Mouse (Mus musculus) neural tube, embryonic 11.5 days (tissue): Measurements from ENCODE around the gene U2af1l4. TPM values are rescaled to one million over a fixed set of nuclear protein-coding genes. Genes with fewer than 3 reads are reported as not detected.

Source experiments
- ATAC-seq: fragments of 200-750 bp; cut with Nextera tagmentation; 2 replicates; pipeline ENCODE4 v1.8.0; 2017; ENCODE audit warnings: moderate number of reproducible peaks, mild to moderate bottlenecking, moderate TSS enrichment, moderate library complexity; ENCODE audit not compliant: insufficient read depth, low FRiP score, low TSS enrichment
- DNase-seq: peaks from one replicate; pipeline ENCODE4 v3.0.0-alpha.2; 2015; ENCODE audit warnings: low spot score
- H3K27ac ChIP-seq: fragments of 300-500 bp; sonication (generic); 2 replicates; pipeline ENCODE4 v1.5.1; 2014; ENCODE audit warnings: low read depth, mild to moderate bottlenecking, low read length
- H3K27me3 ChIP-seq: fragments of 300-500 bp; sonication (generic); 2 replicates; pipeline ENCODE4 v1.6.1; 2014; ENCODE audit warnings: mild to moderate bottlenecking, low read length, mixed read lengths; ENCODE audit not compliant: control insufficient read depth, insufficient read depth
- H3K36me3 ChIP-seq: fragments of 300-500 bp; sonication (generic); 2 replicates; pipeline ENCODE4 v1.6.1; 2014; ENCODE audit warnings: mild to moderate bottlenecking, low read length, moderate library complexity, mixed read lengths; ENCODE audit not compliant: control insufficient read depth, insufficient read depth
- H3K4me1 ChIP-seq: fragments of 300-500 bp; sonication (generic); 2 replicates; pipeline ENCODE4 v1.6.1; 2014; ENCODE audit warnings: low read length, mixed read lengths; ENCODE audit not compliant: control insufficient read depth, insufficient read depth
- H3K4me2 ChIP-seq: fragments of 300-500 bp; sonication (generic); 2 replicates; pipeline ENCODE4 v1.6.1; 2014; ENCODE audit warnings: low read depth, mild to moderate bottlenecking, moderate library complexity
- H3K4me3 ChIP-seq: fragments of 300-500 bp; sonication (generic); 2 replicates; pipeline ENCODE4 v1.5.1; 2014; ENCODE audit warnings: low read depth, low read length
- H3K9ac ChIP-seq: fragments of 300-500 bp; sonication (generic); 2 replicates; pipeline ENCODE4 v1.6.1; 2014; ENCODE audit warnings: mild to moderate bottlenecking, low read length
- H3K9me3 ChIP-seq: fragments of 300-500 bp; sonication (generic); 2 replicates; pipeline ENCODE4 v1.6.1; 2016; ENCODE audit warnings: low read length; ENCODE audit not compliant: control insufficient read depth
- WGBS: fragments of 180-500 bp; shearing (Covaris S2); extraction: QIAGEN DNeasy Blood & Tissue Kit; methylation state at CpG from one replicate; pipeline ENCODE4 v1.1.7; 2014; 5-methylcytosine and 5-hydroxymethylcytosine counted together
- polyA plus RNA-seq: library from polyadenylated mRNA; unstranded; fragments of >200 nt; fragmentation: Nextera tagmentation; extraction: Ambion mirVana; gene quantifications from 2 replicates; pipeline ENCODE4 v1.2.1, GENCODE M21; 2014

The U2af1l4 gene
- polyA plus RNA-seq, 1 experiment from 2014 or later, result 95.5 TPM

DNA sequence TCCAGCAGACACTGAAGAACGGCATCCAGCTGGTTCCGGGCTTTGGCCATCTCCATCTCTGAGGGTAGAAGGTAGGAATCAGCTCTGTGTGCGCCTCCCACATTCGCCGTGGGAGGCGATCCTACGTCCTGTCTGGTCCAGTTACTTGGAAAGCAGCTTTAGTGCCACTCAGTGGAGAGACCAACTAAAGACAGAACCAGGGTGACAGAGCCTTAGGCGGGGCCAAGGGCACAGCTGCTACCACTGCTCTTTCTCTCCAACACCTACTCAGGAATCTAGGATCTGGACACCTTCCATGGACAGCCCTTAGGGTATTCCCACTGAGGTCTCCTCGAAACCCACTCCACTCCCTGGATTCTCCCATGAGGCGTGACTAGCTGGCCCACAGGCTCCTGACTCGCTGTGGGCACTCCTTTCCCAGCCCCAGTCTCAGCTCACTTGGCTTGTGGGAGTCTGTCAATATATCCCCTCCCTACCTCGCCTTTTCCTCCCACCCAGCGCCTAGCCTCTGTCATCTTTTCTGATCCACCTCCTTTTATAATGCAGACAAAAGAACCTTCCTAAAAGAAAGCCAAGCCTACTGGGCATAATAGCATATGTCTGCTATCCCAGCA lies 5.1 kb upstream of the U2af1l4 start:
- Histone ChIP-seq H3K9me3 (no peaks in the 10 kb centered on the region), H3K4me2 (peak overlapping the region; percentile 90), H3K36me3 (peaks cover 16% of the 10 kb centered on the region), H3K27me3 (no peaks in the 10 kb centered on the region), H3K9ac (no peak overlapping the region), H3K4me3 (0 out of 2 replicates have a peak overlapping the region, but pooled peaks have one; percentile 49), H3K27ac (no peak overlapping the region), H3K4me1 (peaks cover 15% of the 10 kb centered on the region)
- WGBS, result 90% methylated on average over 13 of the region's 13 CpGs
- DNase-seq, result no peak
- no peak for ATAC-seq

DNA sequence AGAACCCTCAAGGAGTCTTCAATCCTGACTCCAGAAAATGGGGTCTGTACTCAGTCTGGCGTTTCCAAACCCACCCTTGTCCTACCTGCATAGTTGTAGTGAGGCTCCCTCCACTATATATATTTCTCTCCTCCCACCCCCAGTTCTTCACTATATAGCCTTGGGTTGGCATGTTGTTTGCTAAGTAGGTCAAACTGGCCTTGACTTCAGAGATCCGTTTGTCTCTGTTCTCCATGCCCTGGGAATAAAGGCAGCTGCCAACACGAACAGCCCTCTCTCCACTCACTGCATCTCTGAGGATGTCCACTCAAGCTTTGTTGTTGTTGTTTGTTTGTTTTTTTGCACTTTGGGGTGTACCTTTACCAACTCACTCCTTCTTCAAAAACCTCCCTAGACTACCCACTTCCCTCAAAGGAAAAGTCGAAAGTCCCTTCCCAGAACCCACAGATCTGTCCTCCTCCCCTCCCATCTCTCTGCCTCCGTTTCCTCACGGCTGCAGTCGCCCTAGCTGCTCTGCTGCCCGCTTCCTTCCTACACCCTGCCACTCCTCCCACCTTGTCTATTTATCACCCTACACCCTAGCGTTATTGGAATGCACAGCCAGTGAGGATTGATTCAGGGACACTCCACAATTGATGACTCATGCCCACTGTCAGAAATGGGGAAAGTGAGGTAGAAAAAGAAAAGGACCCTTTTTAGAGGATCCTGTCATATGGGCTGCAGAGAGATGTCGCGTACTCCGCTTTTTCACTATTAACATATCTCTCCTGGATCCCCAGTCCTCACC lies 4.3 kb upstream of the U2af1l4 start:
- ATAC-seq (no peak), DNase-seq (no peak)
- Histone ChIP-seq H3K9me3 (no peaks in the 10 kb centered on the region), H3K27me3 (no peaks in the 10 kb centered on the region), H3K27ac (no peak overlapping the region), H3K9ac (peak overlapping the region; percentile 52), H3K4me2 (peak overlapping the region; percentile 90), H3K4me1 (peaks cover 9% of the 10 kb centered on the region), H3K4me3 (peak overlapping the region; percentile 49), H3K36me3 (peaks cover 16% of the 10 kb centered on the region)
- WGBS, result 19% methylated on average over 12 of the region's 12 CpGs

DNA sequence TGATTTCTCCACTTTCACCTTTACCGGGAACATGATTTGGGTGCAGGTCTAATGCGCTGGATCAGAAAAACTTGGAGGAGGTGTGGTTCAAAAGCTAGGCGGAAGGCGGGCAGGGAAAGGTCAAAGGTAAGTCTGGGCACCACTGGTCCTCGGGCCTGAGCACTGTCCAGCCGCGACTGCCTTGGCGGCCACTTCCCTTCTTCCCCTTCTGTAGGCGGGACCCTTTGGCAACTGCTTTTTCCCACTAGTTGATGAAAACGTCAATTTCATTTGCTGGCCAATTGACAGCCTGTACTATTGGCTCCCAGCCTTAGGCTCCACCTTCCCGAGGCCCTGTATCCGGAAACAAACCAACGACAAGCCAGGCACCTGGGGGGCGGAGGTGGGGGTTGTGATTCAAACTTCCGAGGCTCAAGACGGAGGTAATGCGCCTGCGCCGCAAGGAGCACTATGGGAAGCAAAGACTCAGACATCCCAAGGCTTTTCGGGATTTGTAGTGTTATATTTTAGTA lies 3.6 kb upstream of the U2af1l4 start, which contains the start of gene Lin37:
Lin37 (minus strand) TSS at position 396 of the 512 bp plus-strand sequence.
- Histone ChIP-seq H3K4me2 (peak within 1 kb of the TSS; percentile 90), H3K27me3 (no peaks in the 10 kb centered on the region), H3K4me1 (peaks cover 11% of the 10 kb centered on the region), H3K27ac (no peak within 1 kb of the TSS), H3K9me3 (no peaks in the 10 kb centered on the region), H3K9ac (peak within 1 kb of the TSS; percentile 52), H3K4me3 (peak within 1 kb of the TSS; percentile 49), H3K36me3 (peaks cover 15% of the 10 kb centered on the region)
- peak; percentile 96 for DNase-seq
- ATAC-seq, result peak; percentile 84
- under 1% methylated on average over 20 of the region's 20 CpGs for WGBS

GRCm38 (mm10) chr7:30560296-30560695 lies 2.8 kb upstream of the U2af1l4 start:
- no peaks in the 10 kb centered on the region for H3K9me3 ChIP-seq
- no peak for DNase-seq
- H3K27ac ChIP-seq, result no peak overlapping the region
- no peak overlapping the region for H3K9ac ChIP-seq
- no peak overlapping the region for H3K4me3 ChIP-seq
- H3K4me2 ChIP-seq, result no peak overlapping the region
- no peaks in the 10 kb centered on the region for H3K27me3 ChIP-seq
- WGBS, result 66% methylated on average over 2 of the region's 2 CpGs
- H3K4me1 ChIP-seq, result peaks cover 11% of the 10 kb centered on the region
- ATAC-seq, result no peak
- H3K36me3 ChIP-seq, result peaks cover 10% of the 10 kb centered on the region

- no peak for ATAC-seq
- Histone ChIP-seq H3K9ac (peak overlapping the region; percentile 52), H3K4me3 (peak overlapping the region; percentile 80), H3K36me3 (no peaks in the 10 kb centered on the region), H3K27ac (0 out of 2 replicates have a peak overlapping the region, but pooled peaks have one; percentile 11), H3K4me1 (peaks cover 11% of the 10 kb centered on the region), H3K9me3 (no peaks in the 10 kb centered on the region), H3K27me3 (no peaks in the 10 kb centered on the region), H3K4me2 (peak overlapping the region; percentile 83)
- 3% methylated on average over 27 of the region's 27 CpGs for WGBS
- DNase-seq, result peak; percentile 25
Measured at GRCm38 (mm10) chr7:30562526-30563116, 480 bp upstream of the U2af1l4 start.

DNA sequence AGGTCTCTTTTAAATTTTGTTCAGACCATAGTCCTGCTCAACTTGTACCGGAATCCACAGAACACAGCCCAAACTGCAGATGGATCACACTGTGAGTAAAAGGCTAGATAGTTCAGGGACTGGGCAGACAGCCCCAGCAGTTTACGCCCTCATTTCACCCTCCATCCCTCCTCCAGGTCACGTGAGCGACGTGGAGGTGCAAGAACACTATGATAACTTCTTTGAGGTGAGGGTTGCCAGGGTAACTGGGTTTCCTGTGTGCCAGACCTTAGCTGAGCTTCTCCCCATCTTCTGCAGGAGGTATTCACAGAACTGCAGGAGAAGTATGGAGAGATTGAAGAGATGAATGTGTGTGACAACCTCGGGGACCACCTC lies 792 bp downstream of the U2af1l4 start:
- no peak for ATAC-seq
- Histone ChIP-seq H3K4me3 (peak overlapping the region; percentile 80), H3K27me3 (no peaks in the 10 kb centered on the region), H3K27ac (no peak overlapping the region), H3K9me3 (no peaks in the 10 kb centered on the region), H3K4me2 (peak overlapping the region; percentile 61), H3K36me3 (peaks cover 3% of the 10 kb centered on the region), H3K4me1 (peaks cover 6% of the 10 kb centered on the region; the same call in 1 of the 2 replicates), H3K9ac (peak overlapping the region; percentile 79)
- no peak for DNase-seq
- WGBS, result 26% methylated on average over 6 of the region's 6 CpGs

DNA sequence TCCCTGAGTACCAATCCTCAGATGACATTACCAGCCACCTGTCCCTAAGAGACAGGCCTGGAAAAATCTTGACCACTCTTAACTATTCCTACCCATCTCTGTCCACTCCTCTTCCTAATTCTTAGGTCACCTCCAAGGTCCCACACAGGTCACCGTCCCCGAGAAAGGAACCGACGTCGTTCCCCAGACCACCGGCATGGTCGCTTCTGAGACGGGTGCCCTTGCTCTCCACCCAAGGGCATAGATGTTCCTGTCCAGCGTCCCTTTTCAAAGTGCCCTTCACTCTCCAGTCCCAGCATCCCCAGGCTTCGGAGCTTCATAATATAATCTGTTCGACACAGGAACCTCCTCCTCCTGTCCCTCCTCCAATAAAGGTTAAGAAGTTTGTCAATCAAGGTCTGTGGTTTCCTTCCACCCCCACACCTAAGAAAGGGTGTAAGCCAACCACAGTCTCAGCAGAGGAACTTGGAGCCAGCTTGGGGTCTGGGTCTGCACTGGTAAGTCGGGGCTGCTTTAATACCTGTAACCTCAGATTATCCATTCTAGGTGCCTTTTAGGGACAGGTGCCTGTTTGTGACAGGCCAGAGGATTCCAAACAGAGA lies 2.0 kb downstream of the U2af1l4 start, which contains the start of gene Igflr1:
Igflr1 (plus strand) TSS at position 458 of the 602 bp plus-strand sequence.
- 96% methylated on average over 12 of the region's 12 CpGs for WGBS
- H3K4me3 ChIP-seq, result 0 out of 2 replicates have a peak within 1 kb of the TSS, but pooled peaks have one; percentile 80

DNA sequence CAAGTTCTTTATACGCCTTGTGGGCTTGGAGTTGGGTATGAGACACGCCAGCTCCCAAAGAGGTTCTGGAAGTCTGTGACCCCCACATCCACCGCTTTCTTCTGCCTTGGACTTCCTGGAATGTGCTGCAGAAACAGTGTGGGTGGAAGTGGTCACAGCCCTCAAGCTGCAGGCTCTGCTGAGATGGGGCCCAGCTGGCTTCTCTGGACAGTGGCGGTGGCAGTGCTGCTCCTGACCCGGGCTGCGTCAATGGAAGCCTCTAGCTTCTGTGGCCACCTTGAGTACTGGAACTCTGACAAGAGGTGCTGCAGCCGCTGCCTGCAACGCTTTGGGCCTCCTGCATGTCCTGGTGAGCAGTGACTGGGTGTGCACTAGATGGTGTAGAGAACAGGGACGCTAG lies 2.9 kb downstream of the U2af1l4 start:
- Histone ChIP-seq H3K4me1 (peaks cover 6% of the 10 kb centered on the region; the same call in 1 of the 2 replicates), H3K4me3 (no peak overlapping the region), H3K9ac (no peak overlapping the region), H3K4me2 (no peak overlapping the region), H3K36me3 (peaks cover 16% of the 10 kb centered on the region), H3K27me3 (no peaks in the 10 kb centered on the region), H3K9me3 (no peaks in the 10 kb centered on the region), H3K27ac (no peak overlapping the region)
- ATAC-seq, result no peak
- no peak for DNase-seq
- 91% methylated on average over 9 of the region's 9 CpGs for WGBS

More for the DNA sequence above, 2.0 kb downstream of the U2af1l4 start, which contains the start of gene Igflr1:
- H3K36me3 ChIP-seq, result peaks cover 11% of the 10 kb centered on the region
- no peak for ATAC-seq
- peaks cover 6% of the 10 kb centered on the region; the same call in 1 of the 2 replicates for H3K4me1 ChIP-seq
- H3K9ac ChIP-seq, result no peak within 1 kb of the TSS
- H3K27me3 ChIP-seq, result no peaks in the 10 kb centered on the region
- no peak within 1 kb of the TSS for H3K4me2 ChIP-seq
- no peak for DNase-seq
- no peaks in the 10 kb centered on the region for H3K9me3 ChIP-seq
- no peak within 1 kb of the TSS for H3K27ac ChIP-seq
